Mouse (Mus musculus): ENCODE results near the gene Ptx4. TPM values are rescaled to one million over a fixed set of nuclear protein-coding genes. Genes with fewer than 3 reads are reported as not detected.
"Not testable (repeated sequence)": the region's sequence is repeated elsewhere in the genome, so short reads cannot be mapped to it uniquely, and the experiment has no call there.

The Ptx4 gene
- polyA plus RNA-seq, 1 experiment from 2014 or later: not detected

- no peak overlapping the region for H3K4me3 ChIP-seq
- peaks cover 31% of the 10 kb centered on the region for H3K27me3 ChIP-seq
- H3K4me1 ChIP-seq (replicated peaks): no peaks in the 10 kb centered on the region
- no peak overlapping the region for H3K27ac ChIP-seq
- H3K36me3 ChIP-seq: no peaks in the 10 kb centered on the region
- WGBS: 32% methylated on average over 7 of the region's 7 CpGs
- H3K4me2 ChIP-seq: no peak overlapping the region
- H3K9me3 ChIP-seq: no peaks in the 10 kb centered on the region
- no peak overlapping the region for H3K9ac ChIP-seq
- ATAC-seq (ENCODE audit: low FRiP score): no peak
Observed at GRCm38 (mm10) chr17:25123979-25124378, 3.4 kb downstream of the Ptx4 start.

- not testable (repeated sequence) for H3K4me1 ChIP-seq (replicated peaks); H3K27ac ChIP-seq; H3K9me3 ChIP-seq; H3K4me2 ChIP-seq; ATAC-seq (ENCODE audit: low FRiP score); H3K9ac ChIP-seq; H3K4me3 ChIP-seq; H3K36me3 ChIP-seq
- 84% methylated on average over 3 of the region's 3 CpGs for WGBS
- peaks cover 21% of the 10 kb centered on the region for H3K27me3 ChIP-seq
Observed at GRCm38 (mm10) chr17:25125442-25126060, 5.0 kb downstream of the Ptx4 start.

- Histone ChIP-seq H3K4me2 (no peak overlapping the region), H3K27me3 (peaks cover 14% of the 10 kb centered on the region; the same call in 1 of the 2 replicates), H3K4me3 (no peak overlapping the region), H3K36me3 (no peaks in the 10 kb centered on the region), H3K4me1 (replicated peaks) (no peaks in the 10 kb centered on the region), H3K9ac (no peak overlapping the region), H3K27ac (no peak overlapping the region), H3K9me3 (no peaks in the 10 kb centered on the region)
- WGBS: 46% methylated on average over 8 of the region's 8 CpGs
- no peak for ATAC-seq (ENCODE audit: low FRiP score)
Observed at GRCm38 (mm10) chr17:25127079-25127478, 6.5 kb downstream of the Ptx4 start.

GRCm38 (mm10) chr17:25127681-25128080 is 7.1 kb downstream of the Ptx4 start:
- no peak for ATAC-seq (ENCODE audit: low FRiP score)
- Histone ChIP-seq H3K36me3 (no peaks in the 10 kb centered on the region), H3K27me3 (peaks cover 8% of the 10 kb centered on the region; the same call in 1 of the 2 replicates), H3K9me3 (no peaks in the 10 kb centered on the region), H3K4me1 (replicated peaks) (no peaks in the 10 kb centered on the region), H3K4me2 (no peak overlapping the region), H3K27ac (no peak overlapping the region), H3K4me3 (no peak overlapping the region), H3K9ac (no peak overlapping the region)
- 80% methylated on average over 9 of the region's 9 CpGs for WGBS

- no peak overlapping the region for H3K4me2 ChIP-seq
- H3K36me3 ChIP-seq: no peaks in the 10 kb centered on the region
- ATAC-seq (ENCODE audit: low FRiP score): no peak
- H3K27me3 ChIP-seq: no peaks in the 10 kb centered on the region
- no peak overlapping the region for H3K27ac ChIP-seq
- WGBS: 94% methylated on average over 1 of the region's 1 CpGs
- no peak overlapping the region for H3K9ac ChIP-seq
- no peak overlapping the region for H3K4me3 ChIP-seq
- H3K4me1 ChIP-seq (replicated peaks): peaks cover 12% of the 10 kb centered on the region
- no peaks in the 10 kb centered on the region for H3K9me3 ChIP-seq
Observed at GRCm38 (mm10) chr17:25130060-25130459, 9.5 kb downstream of the Ptx4 start.

DNA sequence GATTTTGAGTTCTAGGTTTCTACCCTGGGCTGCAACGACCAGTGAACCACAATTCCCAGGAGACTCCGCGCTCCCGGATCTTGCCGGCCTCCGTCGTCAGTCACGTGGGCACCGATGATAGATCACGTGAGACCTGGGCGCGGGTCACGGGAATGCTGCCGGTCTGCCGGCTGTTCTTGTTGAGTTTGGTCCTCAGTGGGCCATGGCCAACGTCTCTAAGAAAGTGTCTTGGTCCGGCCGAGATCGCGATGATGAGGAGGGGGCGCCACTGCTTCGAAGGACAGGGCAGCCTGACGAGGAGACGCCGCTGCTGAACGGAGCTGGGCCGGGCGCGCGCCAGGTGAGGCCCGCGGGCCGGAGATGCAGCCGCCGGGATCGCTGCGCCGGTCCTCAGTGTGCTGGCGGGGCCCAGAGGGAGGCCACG is 12.7 kb downstream of the Ptx4 start, which contains the start of gene Clcn7:
TSS of gene Clcn7 (plus strand) at position 117 of the 424 bp plus-strand sequence.
- Histone ChIP-seq H3K9ac (peak within 1 kb of the TSS; percentile 89), H3K27me3 (no peaks in the 10 kb centered on the region), H3K27ac (peak within 1 kb of the TSS; percentile 74), H3K9me3 (no peaks in the 10 kb centered on the region), H3K4me3 (peak within 1 kb of the TSS; percentile 90), H3K4me2 (peak within 1 kb of the TSS; percentile 89), H3K36me3 (peaks cover 12% of the 10 kb centered on the region; the same call in 1 of the 2 replicates), H3K4me1 (replicated peaks) (peaks cover 20% of the 10 kb centered on the region)
- peak; percentile 83 for ATAC-seq (ENCODE audit: low FRiP score)
- under 1% methylated on average over 40 of the region's 40 CpGs for WGBS

- Histone ChIP-seq H3K27me3 (no peaks in the 10 kb centered on the region), H3K4me2 (no peak overlapping the region), H3K4me1 (replicated peaks) (peaks cover 20% of the 10 kb centered on the region), H3K4me3 (no peak overlapping the region), H3K9me3 (no peaks in the 10 kb centered on the region), H3K36me3 (peaks cover 14% of the 10 kb centered on the region), H3K27ac (no peak overlapping the region), H3K9ac (no peak overlapping the region)
- WGBS: 91% methylated on average over 6 of the region's 6 CpGs
- ATAC-seq (ENCODE audit: low FRiP score): no peak
Observed at GRCm38 (mm10) chr17:25135622-25136021, 15.1 kb downstream of the Ptx4 start.

DNA sequence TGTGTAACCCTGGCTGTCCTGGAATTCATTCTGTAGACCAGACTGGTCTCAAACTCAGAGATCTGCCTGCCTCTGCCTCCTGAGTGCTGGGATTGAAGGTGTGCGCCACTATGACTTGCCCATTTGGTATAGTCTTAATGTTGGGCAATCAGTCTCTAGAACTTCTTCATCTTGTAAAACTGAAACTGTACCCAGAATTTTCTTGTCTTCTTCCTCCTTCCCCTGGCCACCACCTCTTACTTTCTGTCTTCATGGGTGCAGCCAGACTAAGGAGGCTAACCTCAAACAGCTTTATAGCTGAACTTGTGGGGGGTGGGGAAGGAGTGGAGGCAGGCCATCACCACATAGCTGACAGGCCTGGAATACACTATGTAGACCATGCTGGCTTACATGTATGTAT is 18.2 kb downstream of the Ptx4 start:
- no peak overlapping the region for H3K9ac ChIP-seq

GRCm38 (mm10) chr17:25139960-25140359 is 19.4 kb downstream of the Ptx4 start:
- H3K27me3 ChIP-seq: no peaks in the 10 kb centered on the region
- no peak overlapping the region for H3K9ac ChIP-seq
- peaks cover 36% of the 10 kb centered on the region for H3K36me3 ChIP-seq
- no peak overlapping the region for H3K27ac ChIP-seq
- ATAC-seq (ENCODE audit: low FRiP score): no peak
- 77% methylated on average over 4 of the region's 4 CpGs for WGBS
- H3K4me1 ChIP-seq (replicated peaks): peaks cover 8% of the 10 kb centered on the region
- no peak overlapping the region for H3K4me3 ChIP-seq
- H3K4me2 ChIP-seq: no peak overlapping the region
- no peaks in the 10 kb centered on the region for H3K9me3 ChIP-seq

More for the DNA sequence above, 18.2 kb downstream of the Ptx4 start:
- H3K36me3 ChIP-seq: peaks cover 25% of the 10 kb centered on the region
- H3K9me3 ChIP-seq: no peaks in the 10 kb centered on the region
- peaks cover 18% of the 10 kb centered on the region for H3K4me1 ChIP-seq (replicated peaks)
- H3K27me3 ChIP-seq: no peaks in the 10 kb centered on the region
- no peak overlapping the region for H3K27ac ChIP-seq
- ATAC-seq (ENCODE audit: low FRiP score): no peak
- no peak overlapping the region for H3K4me2 ChIP-seq
- no peak overlapping the region for H3K4me3 ChIP-seq
- 100% methylated on average over 1 of the region's 1 CpGs for WGBS

DNA sequence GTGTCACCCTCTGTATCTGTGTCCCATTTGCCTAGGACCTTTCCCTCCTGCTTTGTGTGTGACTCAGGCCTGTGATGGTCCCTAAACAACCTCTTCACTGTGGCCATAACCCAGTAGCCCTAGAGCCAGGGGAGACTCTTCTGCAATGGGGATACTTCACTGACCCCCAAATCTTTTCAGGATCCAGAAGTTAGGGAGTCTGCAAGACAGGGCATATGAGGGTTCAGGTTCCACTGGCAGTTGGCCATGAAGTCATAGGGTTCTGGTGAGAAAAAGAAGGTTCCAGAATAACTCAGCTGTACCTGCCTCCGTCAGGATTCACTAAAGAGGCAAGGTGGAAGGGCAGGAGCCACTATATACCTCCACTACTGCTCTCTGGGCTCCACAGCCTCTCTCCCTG is 41.6 kb downstream of the Ptx4 start, which contains the start of gene Ccdc154:
TSS of gene Ccdc154 (plus strand) at position 301 of the 400 bp plus-strand sequence.
- Histone ChIP-seq H3K27me3 (no peaks in the 10 kb centered on the region), H3K27ac (no peak within 1 kb of the TSS), H3K4me3 (no peak within 1 kb of the TSS), H3K9me3 (no peaks in the 10 kb centered on the region), H3K9ac (no peak within 1 kb of the TSS), H3K4me2 (no peak within 1 kb of the TSS), H3K36me3 (peaks cover 56% of the 10 kb centered on the region), H3K4me1 (replicated peaks) (no peaks in the 10 kb centered on the region)
- no peak for ATAC-seq (ENCODE audit: low FRiP score)
- 100% methylated on average over 1 of the region's 1 CpGs for WGBS

DNA sequence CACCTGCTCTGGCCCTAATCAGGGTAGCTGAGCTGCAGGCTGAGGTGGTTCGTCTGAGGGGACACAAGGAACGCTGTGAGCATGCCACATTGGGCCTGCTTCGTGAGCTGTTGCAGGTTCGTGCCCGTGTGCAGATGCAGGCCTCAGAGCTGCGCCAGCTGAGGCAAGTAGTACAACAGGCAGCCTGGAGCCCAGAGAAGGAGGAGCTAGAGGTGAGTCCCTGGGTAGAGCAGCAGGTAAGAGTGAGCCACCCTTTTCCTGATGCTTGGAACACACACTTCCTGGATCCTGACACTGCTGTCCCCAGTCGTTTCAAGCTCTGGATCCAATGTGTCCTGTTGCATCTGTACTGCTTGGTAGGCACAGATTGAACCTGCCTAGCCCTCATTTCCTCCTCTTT is 42.8 kb downstream of the Ptx4 start:
- Histone ChIP-seq H3K4me2 (no peak overlapping the region), H3K27me3 (no peaks in the 10 kb centered on the region), H3K9ac (no peak overlapping the region), H3K4me1 (replicated peaks) (no peaks in the 10 kb centered on the region), H3K36me3 (peaks cover 43% of the 10 kb centered on the region), H3K27ac (no peak overlapping the region), H3K4me3 (no peak overlapping the region), H3K9me3 (no peaks in the 10 kb centered on the region)
- ATAC-seq (ENCODE audit: low FRiP score): no peak
- 73% methylated on average over 7 of the region's 7 CpGs for WGBS

- no peaks in the 10 kb centered on the region for H3K27me3 ChIP-seq
- H3K4me3 ChIP-seq: no peak overlapping the region
- no peak overlapping the region for H3K27ac ChIP-seq
- no peaks in the 10 kb centered on the region for H3K9me3 ChIP-seq
- H3K9ac ChIP-seq: no peak overlapping the region
- WGBS: 93% methylated on average over 3 of the region's 3 CpGs
- H3K4me2 ChIP-seq: no peak overlapping the region
- peaks cover 32% of the 10 kb centered on the region for H3K36me3 ChIP-seq
- no peak for ATAC-seq (ENCODE audit: low FRiP score)
- H3K4me1 ChIP-seq (replicated peaks): no peaks in the 10 kb centered on the region
Observed at GRCm38 (mm10) chr17:25164770-25165169, 44.2 kb downstream of the Ptx4 start.

DNA sequence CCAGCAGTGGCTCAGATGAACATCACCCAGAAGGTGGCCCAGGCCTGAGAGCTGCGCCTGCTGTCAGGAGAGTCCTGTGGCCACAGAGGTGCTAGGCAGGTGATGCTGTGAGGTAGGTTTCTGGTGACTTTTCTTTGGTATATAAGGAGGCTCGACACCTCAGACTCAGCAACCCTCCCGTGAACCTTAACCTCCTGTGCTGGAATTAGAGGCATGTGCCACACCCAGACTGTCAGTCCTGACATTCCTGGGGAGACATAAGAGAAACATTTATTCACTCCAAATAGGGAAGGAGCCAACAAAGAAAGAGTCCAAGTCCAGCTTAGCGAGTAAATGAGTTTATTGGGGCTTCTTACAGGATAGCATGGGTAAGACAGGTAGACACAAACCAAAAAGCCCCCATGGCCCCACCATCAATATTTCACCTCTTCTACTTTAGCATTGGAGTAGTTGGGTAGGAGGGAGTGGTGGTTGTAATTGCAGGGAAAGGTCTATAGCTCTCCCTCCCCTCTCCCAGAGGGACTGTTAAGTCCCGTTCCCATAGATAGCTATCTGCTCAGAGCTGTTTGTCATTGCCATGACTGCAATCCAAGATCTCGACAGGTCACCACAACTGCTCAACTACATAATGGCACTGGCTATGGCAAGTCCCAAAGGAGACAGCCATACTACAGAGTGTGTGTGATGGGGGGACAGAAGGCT is 45.6 kb downstream of the Ptx4 start:
- WGBS: 73% methylated on average over 6 of the region's 6 CpGs
- no peak overlapping the region for H3K4me3 ChIP-seq
- H3K4me1 ChIP-seq (replicated peaks): no peaks in the 10 kb centered on the region
- no peak overlapping the region for H3K4me2 ChIP-seq
- no peak overlapping the region for H3K9ac ChIP-seq
- no peaks in the 10 kb centered on the region for H3K27me3 ChIP-seq
- H3K9me3 ChIP-seq: no peaks in the 10 kb centered on the region
- H3K27ac ChIP-seq: no peak overlapping the region
- no peak for ATAC-seq (ENCODE audit: low FRiP score)
- peaks cover 19% of the 10 kb centered on the region for H3K36me3 ChIP-seq

Data from hindbrain, embryonic 13.5 days (tissue).